27 mouse cellular contexts compared by ENCODE assay signal in the genomic region with DNA sequence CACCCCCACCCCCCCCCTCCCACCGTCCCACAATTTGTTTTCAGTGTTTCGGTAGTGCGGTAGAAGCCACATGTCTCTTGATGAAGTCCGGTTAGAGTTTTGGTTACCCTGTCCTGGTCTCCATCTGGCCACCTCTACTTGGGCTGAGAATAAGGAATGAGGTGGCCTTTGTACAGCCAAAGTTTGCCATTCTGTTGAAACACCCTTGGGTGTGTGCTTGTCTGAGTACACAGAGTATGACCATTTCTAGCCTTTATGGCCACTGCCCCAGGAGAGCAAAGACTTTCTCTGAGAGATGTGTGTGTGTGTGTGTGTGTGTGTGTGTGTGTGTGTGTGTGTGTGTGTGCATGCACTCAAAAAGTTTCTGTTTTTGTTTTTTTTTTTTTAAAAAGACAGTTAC.
DNase-seq lines count a peak whose midpoint lies in the region; ATAC-seq and TF ChIP-seq lines count a peak whose summit lies in the region.
"Had no signal": no experiment of that assay in that cellular context is flagged by ENCODE, and none has a peak within 500 bp of the region (broad histone marks: within the 10 kb centered on the region; RNA-seq: fewer than 3 reads in every experiment).

No protein-coding gene starts in this region.

- peaks cover 75% of the 10 kb centered on the region for H3K4me1 ChIP-seq in liver, embryonic 12.5 days
- peaks cover 51% of the 10 kb centered on the region for H3K4me1 ChIP-seq in liver, postnatal 0 days (ENCODE audit: insufficient read depth)
- peaks cover 22% of the 10 kb centered on the region; the same call in 1 of the 2 replicates for H3K4me1 ChIP-seq in intestine, embryonic 15.5 days (replicated peaks)
- H3K4me1 ChIP-seq in small intestine, adult 2 months (ENCODE audit: control insufficient read depth, insufficient read depth, insufficient read length, low read length), result peaks cover 43% of the 10 kb centered on the region
- H3K4me1 ChIP-seq in midbrain, postnatal 0 days (ENCODE audit: insufficient read depth, low read length), result no peaks in the 10 kb centered on the region
- H3K4me1 ChIP-seq: hindbrain, embryonic 15.5 days had no signal

- 0 out of 2 replicates have a peak overlapping the region, but pooled peaks have one; percentile 12 for H3K9ac ChIP-seq in liver, embryonic 12.5 days
- H3K9ac ChIP-seq in liver, postnatal 0 days (replicated peaks), result no peak overlapping the region
- no peak overlapping the region for H3K9ac ChIP-seq in intestine, embryonic 15.5 days
- H3K9ac ChIP-seq in midbrain, postnatal 0 days (replicated peaks; ENCODE audit: low read length, poor library complexity, severe bottlenecking), result no peak overlapping the region
- H3K9ac ChIP-seq: embryonic facial prominence, embryonic 13.5 days; hindbrain, embryonic 15.5 days; limb, embryonic 15.5 days; lung, embryonic 15.5 days; neural tube, embryonic 13.5 days had no signal

- WGBS in liver, embryonic 12.5 days (ENCODE audit: insufficient replicate concordance), result 89% methylated on average over 4 of the region's 4 CpGs
- WGBS in liver, postnatal 0 days (ENCODE audit: insufficient replicate concordance), result 88% methylated on average over 4 of the region's 4 CpGs
- WGBS in intestine, embryonic 15.5 days, result 88% methylated on average over 4 of the region's 4 CpGs
- WGBS in small intestine, adult 2 months, result 80% methylated on average over 4 of the region's 4 CpGs
- 98% methylated on average over 4 of the region's 4 CpGs for WGBS in midbrain, postnatal 0 days

- no peak overlapping the region for H3K4me2 ChIP-seq in liver, embryonic 12.5 days
- H3K4me2 ChIP-seq in liver, postnatal 0 days (ENCODE audit: low read depth, low read length), result no peak overlapping the region
- no peak overlapping the region for H3K4me2 ChIP-seq in intestine, embryonic 15.5 days (replicated peaks)
- no peak overlapping the region for H3K4me2 ChIP-seq in midbrain, postnatal 0 days (ENCODE audit: low read depth, low read length, poor library complexity, severe bottlenecking)
- H3K4me2 ChIP-seq: embryonic facial prominence, embryonic 13.5 days; hindbrain, embryonic 15.5 days; limb, embryonic 15.5 days; lung, embryonic 15.5 days; midbrain, embryonic 11.5 days; neural tube, embryonic 13.5 days had no signal

- no peaks in the 10 kb centered on the region for H3K36me3 ChIP-seq in liver, embryonic 12.5 days
- H3K36me3 ChIP-seq in liver, postnatal 0 days (replicated peaks; ENCODE audit: insufficient read depth, low read length), result no peaks in the 10 kb centered on the region
- peaks cover 3% of the 10 kb centered on the region for H3K36me3 ChIP-seq in intestine, embryonic 15.5 days
- peaks cover 2% of the 10 kb centered on the region for H3K36me3 ChIP-seq in small intestine, adult 2 months (ENCODE audit: control insufficient read depth, insufficient read depth, low read length)
- 0 out of 2 replicates have a peak, but pooled peaks cover 5% of the 10 kb centered on the region for H3K36me3 ChIP-seq in midbrain, postnatal 0 days (ENCODE audit: insufficient read depth, low read length)
- H3K36me3 ChIP-seq: hindbrain, embryonic 15.5 days; neural tube, embryonic 13.5 days had no signal

- no peak for TF ChIP-seq EP300 in liver, postnatal 0 days (IDR thresholded peaks at IDR 0.05; ENCODE audit: low read depth)

- TF ChIP-seq CTCF in liver, postnatal 0 days (IDR thresholded peaks at IDR 0.05; ENCODE audit: low read depth), result no peak
- no peak for TF ChIP-seq CTCF in small intestine, adult 2 months (IDR thresholded peaks at IDR 0.05; ENCODE audit: extremely low read depth, insufficient read length, insufficient replicate concordance, low read depth, low read length)
- TF ChIP-seq CTCF in midbrain, postnatal 0 days (IDR thresholded peaks at IDR 0.05), result no peak

- H3K27ac ChIP-seq in liver, embryonic 12.5 days, result peak overlapping the region; percentile 91; the same call in 1 of the 2 replicates
- no peak overlapping the region for H3K27ac ChIP-seq in liver, postnatal 0 days (ENCODE audit: low read depth)
- peak overlapping the region; percentile 4; the same call in 1 of the 2 replicates for H3K27ac ChIP-seq in intestine, embryonic 15.5 days
- peak overlapping the region; percentile 97 for H3K27ac ChIP-seq in small intestine, adult 2 months (ENCODE audit: insufficient read depth, low read depth, low read length)
- no peak overlapping the region for H3K27ac ChIP-seq in midbrain, postnatal 0 days (ENCODE audit: low read depth, low read length)
- H3K27ac ChIP-seq: embryonic facial prominence, embryonic 13.5 days; heart, adult 2 months; hindbrain, embryonic 10.5 days; hindbrain, embryonic 15.5 days; limb, embryonic 10.5 days; limb, embryonic 15.5 days; lung, embryonic 15.5 days; neural tube, embryonic 13.5 days had no signal

- H3K9me3 ChIP-seq in liver, embryonic 12.5 days (replicated peaks), result no peaks in the 10 kb centered on the region
- H3K9me3 ChIP-seq in liver, postnatal 0 days (ENCODE audit: low read length), result no peaks in the 10 kb centered on the region
- no peaks in the 10 kb centered on the region for H3K9me3 ChIP-seq in intestine, embryonic 15.5 days
- H3K9me3 ChIP-seq in midbrain, postnatal 0 days (ENCODE audit: low read length), result no peaks in the 10 kb centered on the region
- H3K9me3 ChIP-seq: embryonic facial prominence, embryonic 13.5 days; hindbrain, embryonic 10.5 days; hindbrain, embryonic 15.5 days; limb, embryonic 10.5 days; limb, embryonic 15.5 days; lung, embryonic 15.5 days; neural tube, embryonic 13.5 days had no signal

- no peak for DNase-seq in liver, postnatal 0 days
- DNase-seq in midbrain, postnatal 0 days (ENCODE audit: low spot score), result no peak
- no peak for DNase-seq in kidney, adult 9 months
- DNase-seq in Muller cell, postnatal 12 days (ENCODE audit: inconsistent ontology term), result no peak
- DNase-seq: adrenal gland, postnatal 25 days; cerebellum, adult 18-20 months; cerebellum, postnatal 10 days; gastrocnemius, adult 2 months; heart, adult 2 months; heart, postnatal 14 days; kidney, adult 8-10 months; kidney, postnatal 10 days; thymus, postnatal 14 days had no signal

- no peak for TF ChIP-seq POLR2A in small intestine, adult 2 months (IDR thresholded peaks at IDR 0.05; ENCODE audit: low read depth, low read length)

- H3K4me3 ChIP-seq in liver, embryonic 12.5 days, result no peak overlapping the region
- H3K4me3 ChIP-seq in liver, postnatal 0 days (ENCODE audit: low read depth, low read length), result no peak overlapping the region
- H3K4me3 ChIP-seq in intestine, embryonic 15.5 days (replicated peaks), result no peak overlapping the region
- no peak overlapping the region for H3K4me3 ChIP-seq in small intestine, adult 2 months (ENCODE audit: low read depth, low read length)
- no peak overlapping the region for H3K4me3 ChIP-seq in midbrain, postnatal 0 days (ENCODE audit: low read depth, low read length)
- H3K4me3 ChIP-seq: embryonic facial prominence, embryonic 13.5 days; gastrocnemius, adult 2 months; heart, adult 2 months; hindbrain, embryonic 10.5 days; hindbrain, embryonic 15.5 days; limb, embryonic 10.5 days; limb, embryonic 15.5 days; lung, embryonic 15.5 days; neural tube, embryonic 13.5 days had no signal

- ATAC-seq in liver, embryonic 12.5 days, result no peak
- no peak for ATAC-seq in liver, postnatal 0 days
- peak; percentile 24; the same call in 1 of the 2 replicates for ATAC-seq in intestine, embryonic 15.5 days
- ATAC-seq in midbrain, postnatal 0 days (ENCODE audit: low FRiP score), result no peak
- ATAC-seq: forebrain, embryonic 16.5 days; inflammation-experienced regulatory T-cells, adult 6 months; midbrain, embryonic 16.5 days had no signal

- H3K27me3 ChIP-seq in liver, embryonic 12.5 days (replicated peaks), result no peaks in the 10 kb centered on the region
- no peaks in the 10 kb centered on the region for H3K27me3 ChIP-seq in liver, postnatal 0 days (ENCODE audit: insufficient read depth, low read length)
- no peaks in the 10 kb centered on the region for H3K27me3 ChIP-seq in intestine, embryonic 15.5 days (replicated peaks)
- no peaks in the 10 kb centered on the region for H3K27me3 ChIP-seq in small intestine, adult 2 months (ENCODE audit: control insufficient read depth, insufficient read depth, low read length)
- H3K27me3 ChIP-seq in midbrain, postnatal 0 days (ENCODE audit: insufficient read depth, low read length), result no peaks in the 10 kb centered on the region
- H3K27me3 ChIP-seq: embryonic facial prominence, embryonic 13.5 days; hindbrain, embryonic 15.5 days; limb, embryonic 15.5 days; lung, embryonic 15.5 days; neural tube, embryonic 13.5 days had no signal

Comparison
In these comparisons a context has a peak if more than half of its experiments do, and no peak if none do; other contexts are left out.
1. H3K27ac ChIP-seq: peak in liver, embryonic 12.5 days (single experiment), intestine, embryonic 15.5 days (single experiment) and small intestine, adult 2 months (single experiment); none in liver, postnatal 0 days (single experiment) and midbrain, postnatal 0 days (single experiment).